ENCODE assay signal across 16 mouse cellular contexts in genomic region chr17:48094820-48095680, GRCm38 (mm10). TPM values are rescaled to one million over a fixed set of nuclear protein-coding genes. Genes with fewer than 3 reads are reported as not detected.
DNase-seq lines count a peak whose midpoint lies in the region; ATAC-seq lines count a peak whose summit lies in the region.
"Had no signal": no experiment of that assay in that cellular context is flagged by ENCODE, and none has a peak within 500 bp of the region (broad histone marks: within the 10 kb centered on the region; RNA-seq: fewer than 3 reads in every experiment).

No protein-coding gene starts in this region.

- peak overlapping the region; percentile 33; the same call in 1 of the 2 replicates for H3K9ac ChIP-seq in heart, embryonic 13.5 days
- H3K9ac ChIP-seq in midbrain, embryonic 11.5 days (ENCODE audit: low read length), result no peak overlapping the region
- no peak overlapping the region for H3K9ac ChIP-seq in midbrain, embryonic 16.5 days (ENCODE audit: low read depth, low read length)
- no peak overlapping the region for H3K9ac ChIP-seq in limb, embryonic 15.5 days
- H3K9ac ChIP-seq: liver, embryonic 15.5 days had no signal

- WGBS in heart, embryonic 13.5 days, result 5% methylated on average over 19 of the region's 20 CpGs
- WGBS in midbrain, embryonic 11.5 days, result 8% methylated on average over 20 of the region's 20 CpGs
- WGBS in midbrain, embryonic 16.5 days, result 8% methylated on average over 20 of the region's 20 CpGs
- 5% methylated on average over 20 of the region's 20 CpGs for WGBS in limb, embryonic 15.5 days

- no peak for DNase-seq in heart, postnatal 25 days (ENCODE audit: low spot score)
- DNase-seq in midbrain, embryonic 11.5 days (ENCODE audit: low spot score, missing footprints), result peak; percentile 92
- DNase-seq in layer of hippocampus, adult 18-20 months (ENCODE audit: low spot score in 2 of 2), result no peak
- no peak for DNase-seq in adipocyte (ENCODE audit: low spot score)
- no peak for DNase-seq in adrenal gland, postnatal 14 days
- DNase-seq: cerebellum, adult 9-10 months; kidney, adult 18-20 months had no signal

- H3K4me1 ChIP-seq in heart, embryonic 13.5 days, result peaks cover 45% of the 10 kb centered on the region
- peaks cover 31% of the 10 kb centered on the region for H3K4me1 ChIP-seq in midbrain, embryonic 11.5 days (ENCODE audit: control insufficient read depth, insufficient read depth, low read length)
- peaks cover 24% of the 10 kb centered on the region for H3K4me1 ChIP-seq in midbrain, embryonic 16.5 days (ENCODE audit: control insufficient read depth, insufficient read depth, low read length)
- H3K4me1 ChIP-seq in limb, embryonic 15.5 days, result peaks cover 53% of the 10 kb centered on the region

- intact Hi-C loops in heart, postnatal 25 days (cut with DNase I), result loop anchor here (5.0 to 10.0 kb wide), 3 partner anchors 38 to 190 kb away; partner anchors contain the start of gene Foxp4

- H3K27ac ChIP-seq in heart, embryonic 13.5 days (replicated peaks), result no peak overlapping the region
- H3K27ac ChIP-seq in midbrain, embryonic 11.5 days (ENCODE audit: low read depth, low read length), result no peak overlapping the region
- H3K27ac ChIP-seq in midbrain, embryonic 16.5 days (ENCODE audit: low read length), result no peak overlapping the region
- H3K27ac ChIP-seq in limb, embryonic 15.5 days, result peak overlapping the region; percentile 69
- H3K27ac ChIP-seq: liver, embryonic 15.5 days had no signal

- peaks cover 5% of the 10 kb centered on the region for H3K9me3 ChIP-seq in heart, embryonic 13.5 days
- H3K9me3 ChIP-seq in midbrain, embryonic 11.5 days (ENCODE audit: control insufficient read depth, low read length), result peaks cover 4% of the 10 kb centered on the region; the same call in 1 of the 2 replicates
- no peaks in the 10 kb centered on the region for H3K9me3 ChIP-seq in midbrain, embryonic 16.5 days (replicated peaks; ENCODE audit: control insufficient read depth, low read length, poor library complexity, severe bottlenecking)
- H3K9me3 ChIP-seq in limb, embryonic 15.5 days, result no peaks in the 10 kb centered on the region

- peak overlapping the region; percentile 82 for H3K4me2 ChIP-seq in heart, embryonic 13.5 days
- 0 out of 2 replicates have a peak overlapping the region, but pooled peaks have one; percentile 6 for H3K4me2 ChIP-seq in midbrain, embryonic 11.5 days
- H3K4me2 ChIP-seq in midbrain, embryonic 16.5 days (ENCODE audit: low read length), result no peak overlapping the region
- peak overlapping the region; percentile 31 for H3K4me2 ChIP-seq in limb, embryonic 15.5 days

- no peaks in the 10 kb centered on the region for H3K36me3 ChIP-seq in heart, embryonic 13.5 days
- H3K36me3 ChIP-seq in midbrain, embryonic 11.5 days (ENCODE audit: control insufficient read depth, insufficient read depth, low read length), result no peaks in the 10 kb centered on the region
- H3K36me3 ChIP-seq in midbrain, embryonic 16.5 days (ENCODE audit: control insufficient read depth, insufficient read depth, low read length), result no peaks in the 10 kb centered on the region
- H3K36me3 ChIP-seq in limb, embryonic 15.5 days, result no peaks in the 10 kb centered on the region
- H3K36me3 ChIP-seq: liver, embryonic 15.5 days had no signal

- no peak for ATAC-seq in heart, embryonic 13.5 days (ENCODE audit: extremely low read depth, insufficient number of reproducible peaks, low FRiP score, low TSS enrichment)
- no peak for ATAC-seq in midbrain, embryonic 11.5 days (ENCODE audit: low FRiP score)
- ATAC-seq in midbrain, embryonic 16.5 days, result no peak
- peak; percentile 31; the same call in 1 of the 2 replicates for ATAC-seq in limb, embryonic 15.5 days (ENCODE audit: insufficient number of reproducible peaks, low FRiP score, low TSS enrichment, low read depth)
- ATAC-seq: Patski had no signal

- peaks cover 66% of the 10 kb centered on the region for H3K27me3 ChIP-seq in heart, embryonic 13.5 days (replicated peaks)
- peaks cover 58% of the 10 kb centered on the region for H3K27me3 ChIP-seq in midbrain, embryonic 11.5 days (ENCODE audit: control insufficient read depth, insufficient read depth, low read length)
- peaks cover 35% of the 10 kb centered on the region for H3K27me3 ChIP-seq in midbrain, embryonic 16.5 days (ENCODE audit: control insufficient read depth, insufficient read depth, low read depth, low read length)
- peaks cover 50% of the 10 kb centered on the region for H3K27me3 ChIP-seq in limb, embryonic 15.5 days

- H3K4me3 ChIP-seq in heart, embryonic 13.5 days, result peak overlapping the region; percentile 49; the same call in 1 of the 2 replicates
- H3K4me3 ChIP-seq in midbrain, embryonic 11.5 days (ENCODE audit: low read depth, low read length), result no peak overlapping the region
- H3K4me3 ChIP-seq in midbrain, embryonic 16.5 days (ENCODE audit: low read depth, low read length), result no peak overlapping the region
- H3K4me3 ChIP-seq in limb, embryonic 15.5 days, result no peak overlapping the region
- H3K4me3 ChIP-seq: liver, embryonic 15.5 days had no signal

RNA-seq across cellular contexts. Expression of gene 1700067P10Rik, which starts 5.9 kb away (rescaled TPM):
- polyA plus RNA-seq in heart, embryonic 13.5 days (2015; fragmentation: Nextera tagmentation; extraction: Ambion mirVana), result not detected in 2 replicates
- not detected for total RNA-seq in heart, postnatal 25 days (2021)
- not detected in 2 replicates for polyA plus RNA-seq in midbrain, embryonic 11.5 days (2014; fragmentation: Nextera tagmentation; extraction: Ambion mirVana)
- not detected in 2 replicates for polyA plus RNA-seq in midbrain, embryonic 16.5 days (2015; fragmentation: Nextera tagmentation; extraction: Ambion mirVana)
- polyA plus RNA-seq in limb, embryonic 15.5 days (2015; fragmentation: Nextera tagmentation; extraction: Ambion mirVana), result not detected in 2 replicates
- total RNA-seq in layer of hippocampus, adult 18-20 months (2021), result not detected
- total RNA-seq in adrenal gland, postnatal 14 days (2021), result not detected in 2 replicates
- total RNA-seq: adrenal gland, postnatal 4 days; gastrocnemius, postnatal 4 days; layer of hippocampus, postnatal 25 days; megakaryocyte-erythroid progenitor cell, adult 5-6 weeks had no signal
- polyA plus RNA-seq: liver, embryonic 15.5 days; Patski had no signal

RNA-seq across cellular contexts. Expression of gene 9830107B12Rik, which starts 51.0 kb away (rescaled TPM):
- 0.05 TPM in 1 of 2 replicates, not detected in the other for polyA plus RNA-seq in heart, embryonic 13.5 days (2015; fragmentation: Nextera tagmentation; extraction: Ambion mirVana)
- not detected for total RNA-seq in heart, postnatal 25 days (2021)
- not detected in 2 replicates for polyA plus RNA-seq in midbrain, embryonic 11.5 days (2014; fragmentation: Nextera tagmentation; extraction: Ambion mirVana)
- polyA plus RNA-seq in midbrain, embryonic 16.5 days (2015; fragmentation: Nextera tagmentation; extraction: Ambion mirVana), result not detected in 2 replicates
- 0.12 TPM in 1 of 2 replicates, not detected in the other for polyA plus RNA-seq in limb, embryonic 15.5 days (2015; fragmentation: Nextera tagmentation; extraction: Ambion mirVana)
- total RNA-seq in layer of hippocampus, adult 18-20 months (2021), result not detected
- 0.15 TPM in 1 of 2 replicates, not detected in the other for total RNA-seq in adrenal gland, postnatal 14 days (2021)
- total RNA-seq: layer of hippocampus, postnatal 25 days; megakaryocyte-erythroid progenitor cell, adult 5-6 weeks had no signal
- polyA plus RNA-seq: Patski had no signal

RNA-seq across cellular contexts. Expression of gene 1700122O11Rik, which starts 57.0 kb away (rescaled TPM):
- polyA plus RNA-seq in heart, embryonic 13.5 days (2015; fragmentation: Nextera tagmentation; extraction: Ambion mirVana), result not detected in 2 replicates
- not detected for total RNA-seq in heart, postnatal 25 days (2021)
- not detected in 2 replicates for polyA plus RNA-seq in midbrain, embryonic 11.5 days (2014; fragmentation: Nextera tagmentation; extraction: Ambion mirVana)
- polyA plus RNA-seq in midbrain, embryonic 16.5 days (2015; fragmentation: Nextera tagmentation; extraction: Ambion mirVana), result not detected in 2 replicates
- not detected in 2 replicates for polyA plus RNA-seq in limb, embryonic 15.5 days (2015; fragmentation: Nextera tagmentation; extraction: Ambion mirVana)
- not detected for total RNA-seq in layer of hippocampus, adult 18-20 months (2021)
- not detected in 2 replicates for total RNA-seq in adrenal gland, postnatal 14 days (2021)
- total RNA-seq: gastrocnemius, postnatal 4 days; layer of hippocampus, postnatal 25 days; megakaryocyte-erythroid progenitor cell, adult 5-6 weeks had no signal
- polyA plus RNA-seq: liver, embryonic 15.5 days; Patski had no signal
